Mouse (Mus musculus): ENCODE data around the gene Skint9. TPM values are rescaled to one million over a fixed set of nuclear protein-coding genes. Genes with fewer than 3 reads are reported as not detected.
"Not testable (repeated sequence)": the region's sequence is repeated elsewhere in the genome, so short reads cannot be mapped to it uniquely, and the experiment has no call there.

Gene Skint9
- total RNA-seq (2015) = not detected in 2 replicates
- not detected in 2 replicates for total RNA-seq (2017)

DNA sequence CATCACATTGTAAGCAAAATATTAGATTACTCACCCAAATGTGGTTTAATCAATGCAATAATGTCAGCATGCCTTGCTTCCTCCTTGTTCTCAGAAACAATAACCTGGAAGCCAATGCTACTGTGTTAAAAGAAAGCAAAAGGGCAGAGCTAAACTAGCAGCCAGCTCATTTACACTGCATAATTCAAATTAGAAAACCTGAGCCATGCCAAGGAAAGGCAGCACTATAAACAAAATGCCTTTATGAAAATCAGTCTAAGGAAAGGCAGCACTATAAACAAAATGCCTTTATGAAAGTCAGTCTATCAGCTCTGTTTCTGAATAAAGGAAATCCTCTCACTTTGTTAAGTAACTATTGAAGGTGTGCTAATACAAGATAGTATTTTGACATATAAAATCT, at the start of gene Skint9:
Gene Skint9, minus strand, starts transcription at position 101 of the 400 bp plus-strand sequence.
- no peak for ATAC-seq (ENCODE audit: poor library complexity, severe bottlenecking)

- ATAC-seq (ENCODE audit: poor library complexity, severe bottlenecking) = no peak
These were observed 1.1 kb downstream of the Skint9 start for GRCm38 (mm10) chr4:112432685-112433084.

DNA sequence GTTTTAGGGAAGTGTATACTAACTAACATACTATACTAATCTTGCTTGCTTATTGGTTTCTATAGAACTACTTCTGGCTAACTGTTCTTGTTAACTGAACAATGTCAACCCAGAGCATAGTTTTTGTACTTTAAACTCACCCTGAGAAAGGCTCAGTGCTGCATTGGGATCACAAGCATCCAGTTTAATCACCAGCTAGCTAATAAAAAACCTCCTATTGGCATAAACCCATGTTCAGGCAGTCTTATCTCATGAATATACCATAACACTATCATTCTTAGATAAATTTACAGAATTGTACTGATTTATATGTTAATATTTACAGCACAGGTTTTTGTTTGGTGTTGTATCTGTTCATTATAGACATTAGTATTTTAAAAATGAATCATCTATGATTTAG, 1.6 kb downstream of the Skint9 start:
- no peak for ATAC-seq (ENCODE audit: poor library complexity, severe bottlenecking)

DNA sequence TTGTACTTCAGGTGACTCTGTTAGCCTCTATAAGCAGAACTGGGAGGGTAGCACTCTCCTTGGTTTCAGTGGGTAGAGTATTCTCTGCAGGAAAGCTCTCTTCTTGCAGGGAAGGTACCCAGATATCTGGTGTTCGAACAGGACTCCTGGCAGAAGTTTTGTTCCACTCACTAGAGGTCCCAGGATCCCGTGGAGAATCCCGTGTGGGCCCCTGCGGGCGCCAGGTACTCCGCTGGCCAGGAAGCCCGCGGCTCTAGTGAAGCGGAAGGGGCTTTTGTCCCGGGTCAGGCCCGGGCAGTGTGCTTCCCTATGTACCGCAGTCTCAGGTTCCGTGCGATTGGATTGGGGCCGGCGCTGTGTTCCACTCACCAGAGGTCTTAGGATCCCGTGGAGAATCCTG, 84.7 kb downstream of the Skint9 start:
- ATAC-seq (ENCODE audit: poor library complexity, severe bottlenecking) = not testable (repeated sequence)

Other genes starting within 250 kb of the Skint9 start
- 10.9 and 12.4 TPM in 2 replicates for gene Skint3, start 201.7 kb downstream of the Skint9 start, total RNA-seq (2015)
- gene Skint3, start 201.7 kb downstream of the Skint9 start, total RNA-seq (2017) = 19.6 and 20.1 TPM in 2 replicates
- gene Skint2, start 123.2 kb upstream of the Skint9 start, total RNA-seq (2015) = not detected in 2 replicates
- not detected in 2 replicates for gene Skint2, start 123.2 kb upstream of the Skint9 start, total RNA-seq (2017)

All from megakaryocyte, adult 5-6 weeks (primary cell).